Mouse (Mus musculus): Measurements from ENCODE around the gene Rhbdl2.

DNA sequence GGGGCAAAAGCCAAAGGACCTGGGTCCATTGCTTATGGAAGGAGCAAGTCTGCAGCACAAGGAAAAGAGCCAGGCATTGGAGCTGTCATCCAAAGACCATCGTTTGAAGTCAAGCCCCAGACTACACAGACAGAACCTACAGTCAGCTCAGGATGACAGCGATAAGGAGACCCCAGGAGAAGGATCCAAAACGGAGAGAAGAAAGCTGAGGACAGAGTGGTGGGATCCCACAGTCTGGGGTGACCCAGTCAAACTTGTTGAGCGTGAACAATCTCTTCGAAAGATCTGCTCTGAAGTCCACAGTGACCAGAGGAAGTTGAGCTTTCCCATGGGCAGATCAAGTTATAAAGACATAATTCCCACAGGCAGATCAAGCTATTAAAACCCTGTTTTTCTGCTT is 72.9 kb downstream of the Rhbdl2 start:
- TF ChIP-seq POLR2A (IDR thresholded peaks at IDR 0.05; ENCODE audit: extremely low read depth, insufficient read depth, low read length) (no peak), CTCF (IDR thresholded peaks at IDR 0.05; ENCODE audit: low read depth, low read length) (no peak)

All from liver, adult 2 months (tissue).